Mouse (Mus musculus): Measurements from ENCODE around the gene Pgam1.

GRCm38 (mm10) chr19:41894959-41895358 is 16.8 kb upstream of the Pgam1 start:
- TF ChIP-seq CTCF (IDR thresholded peaks at IDR 0.05; ENCODE audit: extremely low read depth, insufficient read depth, low read length), result no peak
- no peak for TF ChIP-seq POLR2A (IDR thresholded peaks at IDR 0.05; ENCODE audit: extremely low read depth, insufficient read depth, low read length)
